Mouse (Mus musculus): Measurements from ENCODE around the gene Cox14. TPM values are rescaled to one million over a fixed set of nuclear protein-coding genes. Genes with fewer than 3 reads are reported as not detected.
A peak's percentile ranks its signal among the peaks of the same experiment; 100 is the strongest.

The Cox14 gene
- polyA plus RNA-seq, 1 experiment from 2014 or later: 117 TPM

DNA sequence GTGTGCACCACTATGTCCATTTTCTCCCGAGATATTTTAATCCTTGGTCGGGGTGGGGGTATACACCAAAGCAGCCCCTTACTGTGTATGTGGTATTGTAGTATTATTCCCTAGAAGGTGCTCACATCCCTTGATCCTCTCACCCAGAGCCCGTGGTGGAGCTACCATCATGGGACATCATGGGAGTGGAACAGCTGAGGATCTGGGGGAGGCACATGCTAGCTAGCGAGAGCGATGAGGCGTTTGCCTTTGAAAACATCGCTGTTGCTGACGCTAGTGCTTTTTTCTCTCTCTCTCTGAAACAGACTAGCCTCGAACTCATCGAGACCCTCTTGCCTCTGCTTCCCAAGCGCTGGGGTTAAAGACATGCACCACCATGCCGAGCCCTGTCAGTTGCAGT is 8.6 kb upstream of the Cox14 start:
- Histone ChIP-seq H3K27me3 (ENCODE audit: insufficient read depth, low read length) (no peaks in the 10 kb centered on the region), H3K36me3 (replicated peaks; ENCODE audit: insufficient read depth, low read length) (peaks cover 7% of the 10 kb centered on the region), H3K9ac (replicated peaks) (no peak overlapping the region), H3K4me1 (ENCODE audit: insufficient read depth) (peaks cover 35% of the 10 kb centered on the region), H3K27ac (ENCODE audit: low read depth) (0 out of 2 replicates have a peak overlapping the region, but pooled peaks have one; percentile 13), H3K4me3 (ENCODE audit: low read depth, low read length) (no peak overlapping the region), H3K9me3 (ENCODE audit: low read length) (no peaks in the 10 kb centered on the region), H3K4me2 (ENCODE audit: low read depth, low read length) (no peak overlapping the region)
- 81% methylated on average over 12 of the region's 12 CpGs for WGBS (ENCODE audit: insufficient replicate concordance)
- no peak for ATAC-seq
- TF ChIP-seq EP300 (IDR thresholded peaks at IDR 0.05; ENCODE audit: low read depth): no peak
- TF ChIP-seq CTCF (IDR thresholded peaks at IDR 0.05; ENCODE audit: low read depth): no peak
- no peak for DNase-seq

- 48% methylated on average over 23 of the region's 26 CpGs for WGBS (ENCODE audit: insufficient replicate concordance)
- peak within 1 kb of the TSS; percentile 64 for H3K4me2 ChIP-seq (ENCODE audit: low read depth, low read length)
- ATAC-seq (no peak), DNase-seq (peak; percentile 59)
- peaks cover 1% of the 10 kb centered on the region; the same call in 1 of the 2 replicates for H3K36me3 ChIP-seq (replicated peaks; ENCODE audit: insufficient read depth, low read length)
- H3K4me1 ChIP-seq (ENCODE audit: insufficient read depth): peaks cover 28% of the 10 kb centered on the region
- H3K4me3 ChIP-seq (ENCODE audit: low read depth, low read length): peak within 1 kb of the TSS; percentile 50
- H3K27ac ChIP-seq (ENCODE audit: low read depth): peak within 1 kb of the TSS; percentile 88
- peak within 1 kb of the TSS; percentile 68 for H3K9ac ChIP-seq (replicated peaks)
- no peaks in the 10 kb centered on the region for H3K9me3 ChIP-seq (ENCODE audit: low read length)
- H3K27me3 ChIP-seq (ENCODE audit: insufficient read depth, low read length): no peaks in the 10 kb centered on the region
- TF ChIP-seq CTCF (IDR thresholded peaks at IDR 0.05; ENCODE audit: low read depth) (no peak), EP300 (IDR thresholded peaks at IDR 0.05; ENCODE audit: low read depth) (no peak)
These were observed 7.8 kb upstream of the Cox14 start, which contains the start of gene Gpd1 for GRCm38 (mm10) chr15:99717386-99718334. Gene Gpd1 (plus strand): TSS chr15:99717515.

GRCm38 (mm10) chr15:99718461-99719021 is 6.9 kb upstream of the Cox14 start:
- peaks cover 31% of the 10 kb centered on the region for H3K4me1 ChIP-seq (ENCODE audit: insufficient read depth)
- H3K27ac ChIP-seq (ENCODE audit: low read depth): peak overlapping the region; percentile 88
- ATAC-seq (peak; percentile 46), DNase-seq (peak; percentile 50)
- peak overlapping the region; percentile 64 for H3K4me2 ChIP-seq (ENCODE audit: low read depth, low read length)
- TF ChIP-seq EP300 (IDR thresholded peaks at IDR 0.05; ENCODE audit: low read depth) (0 out of 2 replicates have a peak, but pooled peaks have one; percentile 47), CTCF (IDR thresholded peaks at IDR 0.05; ENCODE audit: low read depth) (no peak)
- peaks cover 3% of the 10 kb centered on the region; the same call in 1 of the 2 replicates for H3K36me3 ChIP-seq (replicated peaks; ENCODE audit: insufficient read depth, low read length)
- H3K9me3 ChIP-seq (ENCODE audit: low read length): no peaks in the 10 kb centered on the region
- H3K9ac ChIP-seq (replicated peaks): peak overlapping the region; percentile 68
- 56% methylated on average over 9 of the region's 9 CpGs for WGBS (ENCODE audit: insufficient replicate concordance)
- no peaks in the 10 kb centered on the region for H3K27me3 ChIP-seq (ENCODE audit: insufficient read depth, low read length)
- H3K4me3 ChIP-seq (ENCODE audit: low read depth, low read length): peak overlapping the region; percentile 50

DNA sequence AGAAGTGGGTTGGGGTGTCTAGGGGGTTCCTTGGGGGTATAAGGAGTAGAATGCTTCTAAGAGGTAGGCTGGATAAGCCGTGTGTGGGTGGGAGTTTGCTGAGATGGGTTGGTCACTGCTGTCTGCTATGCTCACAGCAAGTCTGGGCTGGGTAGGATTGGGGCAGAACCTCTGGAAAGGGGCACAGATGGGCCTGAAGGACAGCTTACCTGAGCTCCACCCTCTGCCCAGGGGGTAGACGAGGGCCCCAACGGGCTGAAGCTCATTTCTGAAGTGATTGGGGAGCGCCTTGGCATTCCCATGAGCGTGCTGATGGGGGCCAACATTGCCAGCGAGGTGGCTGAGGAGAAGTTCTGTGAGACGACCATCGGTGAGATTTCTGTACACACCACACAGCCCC is 5.6 kb upstream of the Cox14 start:
- TF ChIP-seq CTCF (IDR thresholded peaks at IDR 0.05; ENCODE audit: low read depth) (no peak), EP300 (IDR thresholded peaks at IDR 0.05; ENCODE audit: low read depth) (no peak)
- no peaks in the 10 kb centered on the region for H3K9me3 ChIP-seq (ENCODE audit: low read length)
- H3K27me3 ChIP-seq (ENCODE audit: insufficient read depth, low read length): no peaks in the 10 kb centered on the region
- H3K4me2 ChIP-seq (ENCODE audit: low read depth, low read length): no peak overlapping the region; the same call in 1 of the 2 replicates
- ATAC-seq: no peak
- no peak overlapping the region for H3K27ac ChIP-seq (ENCODE audit: low read depth)
- 74% methylated on average over 8 of the region's 8 CpGs for WGBS (ENCODE audit: insufficient replicate concordance)
- DNase-seq: no peak
- no peak overlapping the region for H3K4me3 ChIP-seq (ENCODE audit: low read depth, low read length)
- H3K9ac ChIP-seq (replicated peaks): no peak overlapping the region
- peaks cover 42% of the 10 kb centered on the region for H3K4me1 ChIP-seq (ENCODE audit: insufficient read depth)
- 0 out of 2 replicates have a peak, but pooled peaks cover 3% of the 10 kb centered on the region for H3K36me3 ChIP-seq (replicated peaks; ENCODE audit: insufficient read depth, low read length)

- Histone ChIP-seq H3K9me3 (ENCODE audit: low read length) (no peaks in the 10 kb centered on the region), H3K4me1 (ENCODE audit: insufficient read depth) (peaks cover 21% of the 10 kb centered on the region), H3K4me2 (ENCODE audit: low read depth, low read length) (no peak overlapping the region), H3K9ac (replicated peaks) (no peak overlapping the region), H3K27me3 (ENCODE audit: insufficient read depth, low read length) (no peaks in the 10 kb centered on the region), H3K36me3 (replicated peaks; ENCODE audit: insufficient read depth, low read length) (0 out of 2 replicates have a peak, but pooled peaks cover 3% of the 10 kb centered on the region), H3K27ac (ENCODE audit: low read depth) (no peak overlapping the region), H3K4me3 (ENCODE audit: low read depth, low read length) (no peak overlapping the region)
- no peak for ATAC-seq
- peak; percentile 21 for DNase-seq
- 72% methylated on average over 25 of the region's 25 CpGs for WGBS (ENCODE audit: insufficient replicate concordance)
- TF ChIP-seq CTCF (IDR thresholded peaks at IDR 0.05; ENCODE audit: low read depth): no peak
- no peak for TF ChIP-seq EP300 (IDR thresholded peaks at IDR 0.05; ENCODE audit: low read depth)
These were observed 3.3 kb upstream of the Cox14 start for GRCm38 (mm10) chr15:99721921-99722743.

All from liver, postnatal 0 days (tissue).